Mouse (Mus musculus) midbrain, embryonic 14.5 days (tissue): ENCODE data around the gene Pde11a. TPM values are rescaled to one million over a fixed set of nuclear protein-coding genes. Genes with fewer than 3 reads are reported as not detected.

Source experiments
- ATAC-seq: fragments of 200-750 bp; cut with Nextera tagmentation; 2 replicates; pipeline ENCODE4 v1.8.0; 2017; ENCODE audit warnings: moderate number of reproducible peaks, moderate library complexity; ENCODE audit not compliant: low FRiP score, low TSS enrichment
- DNase-seq: peaks from one replicate; pipeline ENCODE4 v3.0.0-alpha.2; 2015
- H3K27ac ChIP-seq: fragments of 300-500 bp; sonication (generic); replicated peaks from 2 replicates; pipeline ENCODE4 v1.5.1; 2014; ENCODE audit warnings: mild to moderate bottlenecking, low read depth, low read length, moderate library complexity
- H3K27me3 ChIP-seq: fragments of 300-500 bp; sonication (generic); 2 replicates; pipeline ENCODE4 v1.6.1; 2014; ENCODE audit warnings: low read length, control low read depth, mixed read lengths; ENCODE audit not compliant: control insufficient read depth, insufficient read depth
- H3K36me3 ChIP-seq: fragments of 300-500 bp; sonication (generic); 2 replicates; pipeline ENCODE4 v1.6.1; 2014; ENCODE audit warnings: low read length, control low read depth; ENCODE audit not compliant: control insufficient read depth, insufficient read depth
- H3K4me1 ChIP-seq: fragments of 300-500 bp; sonication (generic); 2 replicates; pipeline ENCODE4 v1.6.1; 2014; ENCODE audit warnings: mild to moderate bottlenecking, antibody characterized with exemption, low read length, control low read depth; ENCODE audit not compliant: control insufficient read depth, insufficient read depth
- H3K4me2 ChIP-seq: fragments of 300-500 bp; sonication (generic); 2 replicates; pipeline ENCODE4 v1.6.1; 2014; ENCODE audit warnings: mild to moderate bottlenecking, low read length, moderate library complexity
- H3K4me3 ChIP-seq: fragments of 300-500 bp; sonication (generic); replicated peaks from 2 replicates; pipeline ENCODE4 v1.5.1; 2014; ENCODE audit warnings: low read depth, low read length
- H3K9ac ChIP-seq: fragments of 300-500 bp; sonication (generic); replicated peaks from 2 replicates; pipeline ENCODE4 v1.6.1; 2014; ENCODE audit warnings: mild to moderate bottlenecking, low read length, moderate library complexity
- H3K9me3 ChIP-seq: fragments of 300-500 bp; sonication (generic); 2 replicates; pipeline ENCODE4 v1.6.1; 2016; ENCODE audit warnings: low read length, control low read depth, mixed read lengths; ENCODE audit not compliant: control insufficient read depth
- WGBS: fragments of 180-500 bp; shearing (Covaris S2); extraction: QIAGEN DNeasy Blood & Tissue Kit; methylation state at CpG from one replicate; pipeline ENCODE4 v1.1.7; 2014; 5-methylcytosine and 5-hydroxymethylcytosine counted together
- polyA plus RNA-seq: library from polyadenylated mRNA; unstranded; fragments of >200 nt; fragmentation: Nextera tagmentation; extraction: Ambion mirVana; gene quantifications from 2 replicates; pipeline ENCODE4 v1.2.1, GENCODE M21; 2014

The Pde11a gene
- polyA plus RNA-seq, 1 experiment from 2014 or later = 0.63 TPM

GRCm38 (mm10) chr2:76053748-76054331, 284.7 kb downstream of the Pde11a start:
- ATAC-seq = no peak
- Histone ChIP-seq H3K4me1 (peaks cover 11% of the 10 kb centered on the region), H3K9me3 (no peaks in the 10 kb centered on the region), H3K4me2 (no peak overlapping the region), H3K36me3 (no peaks in the 10 kb centered on the region), H3K9ac (no peak overlapping the region), H3K27ac (peak overlapping the region; percentile 33), H3K4me3 (no peak overlapping the region), H3K27me3 (no peaks in the 10 kb centered on the region; the same call in 1 of the 2 replicates)
- 43% methylated on average over 14 of the region's 14 CpGs for WGBS
- peak; percentile 46 for DNase-seq

- no peaks in the 10 kb centered on the region for H3K36me3 ChIP-seq
- 91% methylated on average over 1 of the region's 1 CpGs for WGBS
- H3K9ac ChIP-seq = no peak overlapping the region
- no peak overlapping the region for H3K4me2 ChIP-seq
- ATAC-seq (no peak), DNase-seq (no peak)
- peaks cover 11% of the 10 kb centered on the region for H3K4me1 ChIP-seq
- no peaks in the 10 kb centered on the region; the same call in 1 of the 2 replicates for H3K27me3 ChIP-seq
- H3K27ac ChIP-seq = peak overlapping the region; percentile 33; the same call in 1 of the 2 replicates
- H3K9me3 ChIP-seq = no peaks in the 10 kb centered on the region
- no peak overlapping the region for H3K4me3 ChIP-seq
These were observed 285.6 kb downstream of the Pde11a start for GRCm38 (mm10) chr2:76052897-76053505.

GRCm38 (mm10) chr2:76051385-76051784, 287.2 kb downstream of the Pde11a start:
- Histone ChIP-seq H3K9me3 (no peaks in the 10 kb centered on the region), H3K4me3 (no peak overlapping the region), H3K27me3 (no peaks in the 10 kb centered on the region), H3K4me1 (peaks cover 11% of the 10 kb centered on the region), H3K9ac (no peak overlapping the region), H3K4me2 (no peak overlapping the region), H3K36me3 (no peaks in the 10 kb centered on the region), H3K27ac (no peak overlapping the region)
- ATAC-seq = no peak
- no peak for DNase-seq
- WGBS = 85% methylated on average over 11 of the region's 11 CpGs

- Histone ChIP-seq H3K9ac (no peak overlapping the region), H3K27ac (no peak overlapping the region), H3K4me1 (peaks cover 11% of the 10 kb centered on the region), H3K4me2 (no peak overlapping the region), H3K4me3 (no peak overlapping the region), H3K9me3 (no peaks in the 10 kb centered on the region), H3K36me3 (no peaks in the 10 kb centered on the region), H3K27me3 (no peaks in the 10 kb centered on the region)
- no peak for DNase-seq
- no peak for ATAC-seq
- 86% methylated on average over 4 of the region's 4 CpGs for WGBS
These were observed 287.7 kb downstream of the Pde11a start for GRCm38 (mm10) chr2:76050911-76051310.

- Histone ChIP-seq H3K9ac (no peak overlapping the region), H3K4me2 (no peak overlapping the region), H3K36me3 (no peaks in the 10 kb centered on the region), H3K9me3 (no peaks in the 10 kb centered on the region), H3K27me3 (no peaks in the 10 kb centered on the region), H3K27ac (no peak overlapping the region), H3K4me1 (peaks cover 11% of the 10 kb centered on the region), H3K4me3 (no peak overlapping the region)
- DNase-seq (no peak), ATAC-seq (no peak)
- WGBS = 79% methylated on average over 10 of the region's 10 CpGs
These were observed 288.5 kb downstream of the Pde11a start for GRCm38 (mm10) chr2:76050092-76050491.

- no peaks in the 10 kb centered on the region for H3K27me3 ChIP-seq
- 79% methylated on average over 8 of the region's 8 CpGs for WGBS
- no peak for DNase-seq
- ATAC-seq = no peak
- H3K36me3 ChIP-seq = no peaks in the 10 kb centered on the region
- H3K4me1 ChIP-seq = peaks cover 11% of the 10 kb centered on the region
- no peak overlapping the region for H3K4me2 ChIP-seq
- H3K9me3 ChIP-seq = no peaks in the 10 kb centered on the region
- no peak overlapping the region for H3K4me3 ChIP-seq
- H3K9ac ChIP-seq = no peak overlapping the region
- H3K27ac ChIP-seq = no peak overlapping the region
These were observed 289.0 kb downstream of the Pde11a start for GRCm38 (mm10) chr2:76049529-76049928.

- Histone ChIP-seq H3K9me3 (no peaks in the 10 kb centered on the region), H3K27ac (no peak overlapping the region), H3K27me3 (no peaks in the 10 kb centered on the region), H3K4me2 (no peak overlapping the region), H3K9ac (no peak overlapping the region), H3K4me1 (no peaks in the 10 kb centered on the region), H3K36me3 (no peaks in the 10 kb centered on the region), H3K4me3 (no peak overlapping the region)
- DNase-seq (no peak), ATAC-seq (no peak)
- 84% methylated on average over 12 of the region's 12 CpGs for WGBS
These were observed 290.8 kb downstream of the Pde11a start for GRCm38 (mm10) chr2:76047740-76048139.

GRCm38 (mm10) chr2:76042210-76042609, 296.4 kb downstream of the Pde11a start:
- no peaks in the 10 kb centered on the region for H3K27me3 ChIP-seq
- no peaks in the 10 kb centered on the region for H3K36me3 ChIP-seq

GRCm38 (mm10) chr2:76040116-76040515, 298.5 kb downstream of the Pde11a start:
- Histone ChIP-seq H3K4me1 (no peaks in the 10 kb centered on the region), H3K9me3 (no peaks in the 10 kb centered on the region), H3K4me3 (no peak overlapping the region), H3K4me2 (no peak overlapping the region), H3K27me3 (no peaks in the 10 kb centered on the region), H3K9ac (no peak overlapping the region), H3K36me3 (no peaks in the 10 kb centered on the region), H3K27ac (no peak overlapping the region)
- ATAC-seq (no peak), DNase-seq (no peak)
- 96% methylated on average over 7 of the region's 7 CpGs for WGBS

More at GRCm38 (mm10) chr2:76042210-76042609, 296.4 kb downstream of the Pde11a start:
- DNase-seq = no peak
- ATAC-seq = no peak
- no peaks in the 10 kb centered on the region for H3K9me3 ChIP-seq
- H3K4me2 ChIP-seq = no peak overlapping the region
- 76% methylated on average over 10 of the region's 10 CpGs for WGBS
- no peak overlapping the region for H3K27ac ChIP-seq
- H3K4me3 ChIP-seq = no peak overlapping the region
- no peaks in the 10 kb centered on the region for H3K4me1 ChIP-seq
- H3K9ac ChIP-seq = no peak overlapping the region
